Mouse (Mus musculus) hindbrain, embryonic 10.5 days (tissue): ENCODE data around the gene Txndc9. TPM values are rescaled to one million over a fixed set of nuclear protein-coding genes. Genes with fewer than 3 reads are reported as not detected.

ENCODE experiments used
- DNase-seq: peaks from one replicate; pipeline ENCODE4 v3.0.0-alpha.2; 2017; ENCODE audit warnings: low spot score
- H3K27ac ChIP-seq: fragments of 300-500 bp; sonication (generic); 2 replicates; pipeline ENCODE4 v1.5.1; 2016; ENCODE audit warnings: mild to moderate bottlenecking, moderate library complexity
- H3K27me3 ChIP-seq: fragments of 300-500 bp; sonication (generic); 2 replicates; pipeline ENCODE4 v1.6.1; 2016; ENCODE audit warnings: mild to moderate bottlenecking; ENCODE audit not compliant: poor library complexity, insufficient read depth, severe bottlenecking
- H3K36me3 ChIP-seq: fragments of 300-500 bp; sonication (generic); 2 replicates; pipeline ENCODE4 v1.6.1; 2016; ENCODE audit warnings: mild to moderate bottlenecking, moderate library complexity
- H3K4me1 ChIP-seq: fragments of 300-500 bp; sonication (generic); replicated peaks from 2 replicates; pipeline ENCODE4 v1.6.1; 2016; ENCODE audit warnings: mild to moderate bottlenecking
- H3K4me3 ChIP-seq: fragments of 300-500 bp; sonication (generic); 2 replicates; pipeline ENCODE4 v1.5.1; 2016; ENCODE audit warnings: mild to moderate bottlenecking, moderate library complexity
- H3K9me3 ChIP-seq: fragments of 300-500 bp; sonication (generic); 2 replicates; pipeline ENCODE4 v1.6.1; 2016; ENCODE audit warnings: mild to moderate bottlenecking, moderate library complexity
- WGBS: fragments of 180-500 bp; shearing (Covaris S2); methylation state at CpG from one replicate; pipeline ENCODE4 v1.1.7; 2016; 5-methylcytosine and 5-hydroxymethylcytosine counted together
- polyA plus RNA-seq: library from polyadenylated mRNA; unstranded; fragments of >200 nt; fragmentation: Nextera tagmentation; extraction: Ambion mirVana; gene quantifications from 2 replicates; pipeline ENCODE4 v1.2.1, GENCODE M21; 2016

The Txndc9 gene
- polyA plus RNA-seq: 166 and 167 TPM in 2 replicates

GRCm38 (mm10) chr1:37997867-37998266 is at the start of gene Txndc9, which contains the start of gene Eif5b:
Gene Txndc9 (minus strand): TSS chr1:37997893.
Gene Eif5b (plus strand): TSS chr1:37998010.
- under 1% methylated on average over 50 of the region's 50 CpGs for WGBS
- peak within 1 kb of the TSS; percentile 96 for H3K27ac ChIP-seq
- peaks cover 28% of the 10 kb centered on the region for H3K36me3 ChIP-seq
- peak; percentile 94 for DNase-seq
- H3K27me3 ChIP-seq: no peaks in the 10 kb centered on the region
- H3K9me3 ChIP-seq: no peaks in the 10 kb centered on the region
- peak within 1 kb of the TSS; percentile 98 for H3K4me3 ChIP-seq
- H3K4me1 ChIP-seq: peaks cover 18% of the 10 kb centered on the region

DNA sequence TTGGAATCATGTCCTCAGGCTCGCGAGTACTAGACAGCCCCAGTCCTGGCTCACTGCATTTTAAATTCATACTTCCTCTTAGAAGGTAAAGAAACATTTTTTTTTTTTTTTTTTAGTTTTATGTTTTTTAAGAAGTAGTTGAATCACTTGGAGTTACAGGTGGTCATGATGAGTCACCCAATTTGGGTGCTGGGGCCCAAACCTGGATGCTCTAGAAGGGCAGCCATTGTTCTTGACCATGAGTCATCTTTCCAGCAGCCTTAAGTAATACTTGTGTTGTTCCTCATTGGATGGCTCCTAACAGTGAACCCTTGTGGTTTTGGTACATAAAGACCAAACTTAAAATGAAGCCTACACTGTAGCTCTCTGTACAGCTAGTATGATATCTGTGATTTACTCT is 41.2 kb upstream of the Txndc9 start:
- Histone ChIP-seq H3K27me3 (no peaks in the 10 kb centered on the region), H3K4me1 (no peaks in the 10 kb centered on the region), H3K9me3 (0 out of 2 replicates have a peak, but pooled peaks cover 5% of the 10 kb centered on the region), H3K27ac (no peak overlapping the region), H3K4me3 (no peak overlapping the region), H3K36me3 (peaks cover 93% of the 10 kb centered on the region)
- WGBS: 96% methylated on average over 2 of the region's 2 CpGs
- no peak for DNase-seq

- Histone ChIP-seq H3K4me1 (no peaks in the 10 kb centered on the region), H3K36me3 (peaks cover 96% of the 10 kb centered on the region), H3K9me3 (0 out of 2 replicates have a peak, but pooled peaks cover 5% of the 10 kb centered on the region), H3K27ac (no peak overlapping the region), H3K4me3 (no peak overlapping the region), H3K27me3 (no peaks in the 10 kb centered on the region)
- no peak for DNase-seq
- 93% methylated on average over 5 of the region's 5 CpGs for WGBS
These were observed 39.7 kb upstream of the Txndc9 start for GRCm38 (mm10) chr1:38037375-38037774.

DNA sequence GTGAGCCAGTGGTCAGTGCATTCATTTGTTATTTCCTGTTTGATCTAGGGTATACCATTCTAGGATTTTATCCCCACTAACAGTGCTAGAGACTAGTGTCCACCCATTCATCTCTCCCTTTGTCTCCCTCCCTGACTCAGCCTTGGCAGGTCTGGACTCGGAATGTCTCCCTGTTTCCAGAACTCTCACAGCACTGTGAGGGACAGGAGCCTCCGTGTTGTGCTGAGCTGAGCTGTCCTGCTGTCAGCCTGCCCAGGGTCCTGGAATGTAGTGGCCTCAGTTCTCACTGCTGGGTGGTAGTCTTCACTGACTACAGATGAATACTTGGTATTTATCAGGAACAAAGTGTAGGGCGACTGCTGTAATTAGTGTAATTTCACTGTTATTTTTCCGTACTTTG is 37.8 kb upstream of the Txndc9 start:
- H3K4me1 ChIP-seq: no peaks in the 10 kb centered on the region
- peaks cover 88% of the 10 kb centered on the region for H3K36me3 ChIP-seq
- no peaks in the 10 kb centered on the region for H3K9me3 ChIP-seq
- no peaks in the 10 kb centered on the region for H3K27me3 ChIP-seq
- no peak for DNase-seq
- H3K27ac ChIP-seq: no peak overlapping the region
- 92% methylated on average over 4 of the region's 4 CpGs for WGBS
- H3K4me3 ChIP-seq: no peak overlapping the region

- DNase-seq: no peak
- H3K27me3 ChIP-seq: no peaks in the 10 kb centered on the region
- H3K4me3 ChIP-seq: no peak overlapping the region
- no peaks in the 10 kb centered on the region for H3K4me1 ChIP-seq
- H3K9me3 ChIP-seq: no peaks in the 10 kb centered on the region
- H3K36me3 ChIP-seq: peaks cover 62% of the 10 kb centered on the region
- 95% methylated on average over 5 of the region's 5 CpGs for WGBS
- H3K27ac ChIP-seq: no peak overlapping the region
These were observed 33.7 kb upstream of the Txndc9 start for GRCm38 (mm10) chr1:38031391-38031790.

- no peaks in the 10 kb centered on the region for H3K4me1 ChIP-seq
- peaks cover 61% of the 10 kb centered on the region for H3K36me3 ChIP-seq
- DNase-seq: no peak
- WGBS: 93% methylated on average over 7 of the region's 7 CpGs
- no peaks in the 10 kb centered on the region for H3K27me3 ChIP-seq
- H3K9me3 ChIP-seq: no peaks in the 10 kb centered on the region
- H3K4me3 ChIP-seq: no peak overlapping the region
- H3K27ac ChIP-seq: no peak overlapping the region
These were observed 29.6 kb upstream of the Txndc9 start for GRCm38 (mm10) chr1:38027301-38027700.

GRCm38 (mm10) chr1:38014551-38015203 is 17.0 kb upstream of the Txndc9 start:
- Histone ChIP-seq H3K4me1 (no peaks in the 10 kb centered on the region), H3K27ac (no peak overlapping the region), H3K27me3 (no peaks in the 10 kb centered on the region), H3K4me3 (no peak overlapping the region), H3K36me3 (peaks cover 20% of the 10 kb centered on the region), H3K9me3 (no peaks in the 10 kb centered on the region)
- WGBS: 93% methylated on average over 2 of the region's 2 CpGs
- no peak for DNase-seq

GRCm38 (mm10) chr1:38012509-38012908 is 14.8 kb upstream of the Txndc9 start:
- Histone ChIP-seq H3K27me3 (no peaks in the 10 kb centered on the region), H3K4me1 (no peaks in the 10 kb centered on the region), H3K9me3 (no peaks in the 10 kb centered on the region), H3K36me3 (no peaks in the 10 kb centered on the region), H3K27ac (no peak overlapping the region), H3K4me3 (no peak overlapping the region)
- no peak for DNase-seq

- H3K27me3 ChIP-seq: no peaks in the 10 kb centered on the region
These were observed 14.4 kb upstream of the Txndc9 start for GRCm38 (mm10) chr1:38012104-38012503.

GRCm38 (mm10) chr1:38011647-38012046 is 14.0 kb upstream of the Txndc9 start:
- 85% methylated on average over 6 of the region's 6 CpGs for WGBS
- Histone ChIP-seq H3K36me3 (no peaks in the 10 kb centered on the region), H3K27ac (no peak overlapping the region), H3K27me3 (no peaks in the 10 kb centered on the region), H3K9me3 (no peaks in the 10 kb centered on the region), H3K4me1 (no peaks in the 10 kb centered on the region), H3K4me3 (no peak overlapping the region)
- no peak for DNase-seq

More at GRCm38 (mm10) chr1:38012104-38012503, 14.4 kb upstream of the Txndc9 start:
- H3K9me3 ChIP-seq: no peaks in the 10 kb centered on the region
- 86% methylated on average over 3 of the region's 3 CpGs for WGBS
- H3K27ac ChIP-seq: no peak overlapping the region
- no peak for DNase-seq
- H3K4me3 ChIP-seq: no peak overlapping the region
- no peaks in the 10 kb centered on the region for H3K4me1 ChIP-seq
- H3K36me3 ChIP-seq: no peaks in the 10 kb centered on the region

DNA sequence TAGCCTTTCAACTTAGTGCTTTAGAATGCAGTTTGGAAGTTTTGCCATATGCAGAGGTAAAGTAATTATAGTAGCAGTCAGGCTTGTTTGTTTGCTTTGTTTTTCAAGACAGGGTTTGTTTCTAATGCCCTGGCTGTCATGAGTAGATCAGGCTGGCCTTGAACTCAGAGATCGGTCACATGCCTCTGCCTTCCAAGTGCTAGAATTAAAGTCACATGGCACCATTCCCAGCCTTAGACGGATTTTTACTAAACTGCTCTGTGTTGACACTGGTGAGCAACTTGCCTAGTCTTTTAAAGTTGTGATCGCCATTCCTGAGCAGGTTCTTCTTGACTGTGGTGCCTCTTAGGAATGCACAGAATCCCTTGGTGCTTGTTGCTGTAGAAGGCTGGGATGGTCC is 9.0 kb upstream of the Txndc9 start:
- no peaks in the 10 kb centered on the region for H3K27me3 ChIP-seq
- 78% methylated on average over 3 of the region's 3 CpGs for WGBS
- no peak overlapping the region for H3K4me3 ChIP-seq
- no peak overlapping the region for H3K27ac ChIP-seq
- H3K9me3 ChIP-seq: no peaks in the 10 kb centered on the region
- H3K4me1 ChIP-seq: no peaks in the 10 kb centered on the region
- no peaks in the 10 kb centered on the region for H3K36me3 ChIP-seq
- DNase-seq: no peak

DNA sequence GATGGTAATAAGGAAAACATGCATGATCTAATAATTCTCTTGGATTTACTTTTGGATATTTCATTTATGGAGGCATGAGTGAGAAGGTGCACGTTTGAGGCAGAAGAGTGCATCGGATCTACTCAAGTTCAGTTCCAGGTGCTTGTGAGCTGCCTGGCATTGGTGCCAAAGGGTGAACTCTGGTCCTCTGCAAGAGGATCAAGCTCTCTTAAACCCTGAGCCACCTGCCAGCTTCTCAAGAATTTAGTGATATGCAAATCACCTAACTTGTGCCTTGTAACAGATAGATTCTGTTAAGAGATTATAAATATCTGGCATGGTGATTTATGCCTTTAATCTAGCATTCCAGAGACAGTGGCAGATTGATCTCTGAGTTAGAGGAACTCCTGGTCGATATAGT is 5.4 kb upstream of the Txndc9 start:
- Histone ChIP-seq H3K9me3 (no peaks in the 10 kb centered on the region), H3K27me3 (no peaks in the 10 kb centered on the region), H3K27ac (no peak overlapping the region), H3K4me1 (peaks cover 11% of the 10 kb centered on the region), H3K4me3 (no peak overlapping the region), H3K36me3 (no peaks in the 10 kb centered on the region)
- DNase-seq: no peak
- 93% methylated on average over 3 of the region's 3 CpGs for WGBS

- H3K4me3 ChIP-seq: no peak overlapping the region
- H3K27ac ChIP-seq: no peak overlapping the region
- H3K4me1 ChIP-seq: peaks cover 11% of the 10 kb centered on the region
- H3K36me3 ChIP-seq: no peaks in the 10 kb centered on the region
- WGBS: 94% methylated on average over 9 of the region's 9 CpGs
- no peaks in the 10 kb centered on the region for H3K9me3 ChIP-seq
- H3K27me3 ChIP-seq: no peaks in the 10 kb centered on the region
- DNase-seq: no peak
These were observed 4.3 kb upstream of the Txndc9 start for GRCm38 (mm10) chr1:38001956-38002355.

DNA sequence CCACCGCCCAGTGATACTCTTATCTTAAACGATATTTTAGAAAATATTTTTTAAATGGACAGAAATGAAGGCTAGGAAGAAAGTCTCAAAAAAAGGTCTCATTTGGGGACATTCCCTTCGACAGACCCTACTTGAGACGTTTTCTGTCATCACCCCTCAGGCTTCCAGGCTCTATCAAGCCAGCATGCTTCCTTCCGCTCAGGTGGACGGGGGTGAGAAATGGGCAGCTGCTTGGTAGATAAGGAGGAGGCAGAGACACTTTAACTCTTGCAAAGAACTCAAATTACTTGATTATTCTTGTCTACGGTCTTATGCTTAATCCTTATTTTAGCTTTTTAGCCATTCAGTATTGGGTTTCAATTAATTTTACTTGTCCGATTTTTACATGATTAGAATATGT is 3.2 kb upstream of the Txndc9 start:
- 91% methylated on average over 8 of the region's 8 CpGs for WGBS
- Histone ChIP-seq H3K4me1 (peaks cover 17% of the 10 kb centered on the region), H3K9me3 (no peaks in the 10 kb centered on the region), H3K36me3 (no peaks in the 10 kb centered on the region), H3K4me3 (no peak overlapping the region), H3K27me3 (no peaks in the 10 kb centered on the region), H3K27ac (no peak overlapping the region)
- DNase-seq: no peak
